Mouse (Mus musculus) cortical plate, adult 2 months (tissue): ENCODE results near the gene Cel.

Experiments used
- CTCF ChIP-seq: fragments of 200-500 bp; IDR thresholded peaks from 2 replicates; pipeline ENCODE4 v1.5.1; 2011; ENCODE audit warnings: mild to moderate bottlenecking, control low read depth, low read length; ENCODE audit not compliant: insufficient read depth; ENCODE audit errors: extremely low read depth
- POLR2A ChIP-seq: fragments of 200-500 bp; IDR thresholded peaks from 2 replicates; pipeline ENCODE4 v1.6.1; 2011; ENCODE audit warnings: mild to moderate bottlenecking, low read length, control low read depth; ENCODE audit not compliant: insufficient read depth; ENCODE audit errors: extremely low read depth

DNA sequence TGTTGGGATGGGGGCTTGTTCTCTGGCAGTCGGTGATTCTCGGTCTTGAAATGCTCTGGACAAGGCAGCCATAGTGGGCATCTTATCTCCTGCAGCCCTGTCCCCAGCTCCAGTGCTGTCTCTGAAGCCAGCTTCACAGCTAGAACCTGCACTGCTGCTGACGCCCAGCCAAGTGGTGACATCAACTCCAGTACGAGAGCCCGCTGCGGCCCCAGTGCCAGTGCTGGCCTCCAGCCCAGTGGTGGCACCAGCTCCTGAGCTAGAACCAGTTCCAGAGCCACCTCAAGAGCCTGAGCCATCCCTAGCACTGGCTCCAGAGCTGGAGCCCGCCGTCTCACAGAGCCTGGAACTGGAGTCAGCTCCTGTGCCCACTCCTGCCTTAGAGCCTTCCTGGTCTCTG is 19.3 kb downstream of the Cel start:
- TF ChIP-seq POLR2A (no peak), CTCF (no peak)
